Mouse (Mus musculus) lung, embryonic 14.5 days (tissue): ENCODE measurements at regions not wholly inside any gene's neighbourhood (a gene's known extent, or its start where the extent isn't known, plus 50 kb on each side); places are given as distances from the start of the nearest gene placed in this dataset.

Experiments
- ATAC-seq: fragments of 200-750 bp; cut with Nextera tagmentation; 2 replicates; pipeline ENCODE4 v1.8.0; 2017; ENCODE audit warnings: mild to moderate bottlenecking, moderate TSS enrichment, moderate library complexity; ENCODE audit not compliant: insufficient read depth
- DNase-seq: peaks from one replicate; pipeline ENCODE4 v3.0.0-alpha.2; 2015
- H3K27ac ChIP-seq: fragments of 300-500 bp; sonication (generic); 2 replicates; pipeline ENCODE4 v1.5.1; 2014; ENCODE audit warnings: low read depth, mild to moderate bottlenecking, moderate library complexity
- H3K27me3 ChIP-seq: fragments of 300-500 bp; sonication (generic); 2 replicates; pipeline ENCODE4 v1.6.1; 2014; ENCODE audit warnings: low read length, control low read depth; ENCODE audit not compliant: insufficient read depth
- H3K36me3 ChIP-seq: fragments of 300-500 bp; sonication (generic); 2 replicates; pipeline ENCODE4 v1.6.1; 2014; ENCODE audit warnings: control low read depth; ENCODE audit not compliant: insufficient read depth
- H3K4me1 ChIP-seq: fragments of 300-500 bp; sonication (generic); 2 replicates; pipeline ENCODE4 v1.6.1; 2014; ENCODE audit warnings: antibody characterized with exemption, control low read depth; ENCODE audit not compliant: insufficient read depth
- H3K4me2 ChIP-seq: fragments of 300-500 bp; sonication (generic); 2 replicates; pipeline ENCODE4 v1.6.1; 2014; ENCODE audit warnings: mild to moderate bottlenecking
- H3K4me3 ChIP-seq: fragments of 300-500 bp; sonication (generic); 2 replicates; pipeline ENCODE4 v1.5.1; 2014; ENCODE audit warnings: low read depth, low read length
- H3K9ac ChIP-seq: fragments of 300-500 bp; sonication (generic); 2 replicates; pipeline ENCODE4 v1.6.1; 2014
- H3K9me3 ChIP-seq: fragments of 300-500 bp; sonication (generic); 2 replicates; pipeline ENCODE4 v1.6.1; 2016; ENCODE audit warnings: low read depth, low read length, control low read depth
- CTCF ChIP-seq: IDR thresholded peaks from 2 replicates; pipeline ENCODE4 v1.5.1; 2016; ENCODE audit warnings: antibody characterized with exemption, low read depth
- WGBS: fragments of 180-500 bp; shearing (Covaris S2); extraction: QIAGEN DNeasy Blood & Tissue Kit; methylation state at CpG from one replicate; pipeline ENCODE4 v1.1.7; 2014; 5-methylcytosine and 5-hydroxymethylcytosine counted together

DNA sequence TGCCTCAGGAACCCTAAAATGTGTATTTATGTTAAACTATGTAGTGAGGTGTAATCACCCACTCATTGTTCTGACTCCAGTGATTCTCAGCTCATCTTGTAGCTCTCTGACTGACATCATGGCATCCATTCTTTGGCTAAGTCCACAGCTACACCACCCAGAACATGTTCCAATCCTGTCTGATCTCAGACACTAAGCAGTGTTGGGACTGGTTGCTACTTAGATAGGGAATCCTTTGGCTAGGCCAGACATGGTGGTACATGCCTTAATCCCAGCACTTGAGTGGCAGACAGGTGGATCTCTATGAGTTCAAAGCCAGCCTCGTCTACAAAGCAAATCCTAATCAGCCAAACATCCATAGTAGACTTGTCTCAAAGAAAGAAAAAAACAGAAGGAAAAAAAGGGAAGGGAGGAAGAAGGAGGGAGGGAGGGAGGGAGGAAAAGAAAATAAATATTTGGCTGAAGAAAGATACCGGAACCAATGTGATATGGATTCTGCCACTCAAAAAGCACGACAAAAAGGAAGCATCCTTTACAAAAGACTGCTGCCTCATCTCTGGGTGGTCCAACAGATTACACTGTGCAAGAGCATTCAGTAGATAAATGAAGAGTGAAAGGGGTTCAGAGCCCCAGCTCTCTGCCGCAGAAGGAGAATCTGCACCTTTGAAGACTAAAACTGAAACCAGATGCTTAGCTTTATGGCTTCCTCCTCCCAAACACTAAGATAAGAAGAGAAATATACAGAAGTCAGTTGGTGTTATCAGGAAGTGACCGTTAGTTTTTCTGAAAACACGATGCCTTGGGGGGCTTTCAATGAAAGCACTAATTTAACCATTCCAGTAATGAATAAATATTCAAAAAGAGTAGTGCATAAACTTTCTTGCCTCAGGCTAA is 51.5 kb upstream of the Med13 start:
- TF ChIP-seq CTCF, result no peak
- WGBS, result 23% methylated on average over 6 of the region's 6 CpGs
- DNase-seq, result peak; percentile 20
- no peak for ATAC-seq
- Histone ChIP-seq H3K27me3 (0 out of 2 replicates have a peak, but pooled peaks cover 4% of the 10 kb centered on the region), H3K9ac (no peak overlapping the region), H3K27ac (no peak overlapping the region), H3K4me3 (no peak overlapping the region), H3K4me2 (no peak overlapping the region), H3K9me3 (no peaks in the 10 kb centered on the region), H3K4me1 (no peaks in the 10 kb centered on the region), H3K36me3 (no peaks in the 10 kb centered on the region)

DNA sequence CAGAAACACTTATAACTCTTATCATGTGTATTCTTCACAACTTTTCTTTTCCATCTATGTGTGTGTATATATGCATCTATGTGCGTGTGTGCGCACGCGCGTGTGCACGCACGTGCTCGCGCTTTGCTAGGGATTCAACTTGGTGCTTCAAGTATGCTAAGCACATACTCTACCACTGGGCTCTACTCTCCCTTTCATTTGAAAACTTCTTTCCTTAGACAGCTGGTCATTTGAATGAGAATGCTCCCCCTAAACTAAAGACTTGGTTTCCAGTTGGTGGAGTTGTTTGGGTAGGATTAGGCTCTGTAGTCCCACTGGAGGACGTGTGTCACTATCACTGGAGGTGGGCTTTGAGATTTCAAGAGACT is 52.2 kb upstream of the Med13 start:
- Histone ChIP-seq H3K4me2 (no peak overlapping the region), H3K4me3 (no peak overlapping the region), H3K27me3 (0 out of 2 replicates have a peak, but pooled peaks cover 4% of the 10 kb centered on the region), H3K9me3 (no peaks in the 10 kb centered on the region), H3K36me3 (no peaks in the 10 kb centered on the region), H3K9ac (no peak overlapping the region), H3K4me1 (no peaks in the 10 kb centered on the region), H3K27ac (no peak overlapping the region)
- WGBS, result 84% methylated on average over 10 of the region's 10 CpGs
- no peak for DNase-seq
- TF ChIP-seq CTCF, result no peak
- no peak for ATAC-seq

DNA sequence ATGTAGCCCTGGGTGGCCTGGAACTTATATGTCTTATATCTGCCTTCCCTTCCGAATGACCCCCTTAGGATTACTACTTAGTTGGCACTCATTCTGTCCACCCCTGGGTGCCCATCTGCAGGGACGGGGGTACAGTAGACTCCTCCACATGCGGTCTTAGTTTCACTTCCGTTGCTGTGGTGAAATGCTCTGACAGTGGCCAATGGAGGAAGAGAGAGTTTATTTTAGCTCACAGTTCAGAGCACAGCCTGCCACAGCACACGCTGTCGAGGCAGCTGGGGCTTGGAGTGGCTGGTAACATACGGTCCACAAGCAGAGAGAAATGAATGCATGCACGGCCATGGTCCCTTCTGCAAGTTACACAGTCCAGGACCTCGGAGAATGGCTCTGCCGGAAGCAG is 53.1 kb upstream of the Med13 start:
- Histone ChIP-seq H3K9me3 (no peaks in the 10 kb centered on the region), H3K9ac (no peak overlapping the region), H3K4me1 (no peaks in the 10 kb centered on the region), H3K4me3 (no peak overlapping the region), H3K27ac (no peak overlapping the region), H3K4me2 (no peak overlapping the region), H3K36me3 (no peaks in the 10 kb centered on the region), H3K27me3 (0 out of 2 replicates have a peak, but pooled peaks cover 4% of the 10 kb centered on the region)
- TF ChIP-seq CTCF, result no peak
- DNase-seq (no peak), ATAC-seq (no peak)
- WGBS, result 80% methylated on average over 10 of the region's 10 CpGs

DNA sequence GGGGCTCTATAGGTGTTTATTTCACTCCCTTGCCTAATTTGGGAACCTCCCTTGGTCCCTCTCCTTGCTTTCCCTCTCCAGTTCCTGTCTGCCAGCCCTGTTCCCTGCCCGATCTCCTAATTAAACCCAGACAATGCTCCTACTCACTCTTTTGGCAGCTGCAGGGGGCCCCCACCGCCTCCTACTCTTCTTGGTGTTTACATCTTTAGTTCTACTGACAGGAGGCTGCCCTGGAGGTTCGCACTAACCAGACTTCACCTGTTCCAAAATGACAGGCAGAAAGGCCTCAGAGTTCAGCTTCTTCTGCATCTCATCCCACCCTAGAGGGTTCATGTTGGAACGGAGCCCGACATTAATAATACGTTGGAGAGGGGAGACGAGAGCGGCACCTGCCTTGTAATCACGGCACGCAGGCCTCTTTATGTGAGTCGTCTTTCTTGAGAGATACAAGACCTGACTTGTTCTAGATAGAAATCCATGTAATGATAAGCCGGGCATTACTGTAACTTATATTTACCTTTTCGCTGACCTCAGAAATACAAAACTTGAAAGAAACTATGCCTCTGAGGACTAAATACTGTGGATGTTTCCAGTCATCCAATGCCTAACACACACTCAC is 55.5 kb upstream of the Med13 start:
- Histone ChIP-seq H3K36me3 (no peaks in the 10 kb centered on the region), H3K9ac (no peak overlapping the region), H3K4me3 (no peak overlapping the region), H3K27me3 (0 out of 2 replicates have a peak, but pooled peaks cover 4% of the 10 kb centered on the region), H3K27ac (no peak overlapping the region), H3K4me1 (no peaks in the 10 kb centered on the region), H3K9me3 (no peaks in the 10 kb centered on the region), H3K4me2 (no peak overlapping the region)
- DNase-seq (no peak), ATAC-seq (no peak)
- WGBS, result 41% methylated on average over 13 of the region's 13 CpGs
- no peak for TF ChIP-seq CTCF

DNA sequence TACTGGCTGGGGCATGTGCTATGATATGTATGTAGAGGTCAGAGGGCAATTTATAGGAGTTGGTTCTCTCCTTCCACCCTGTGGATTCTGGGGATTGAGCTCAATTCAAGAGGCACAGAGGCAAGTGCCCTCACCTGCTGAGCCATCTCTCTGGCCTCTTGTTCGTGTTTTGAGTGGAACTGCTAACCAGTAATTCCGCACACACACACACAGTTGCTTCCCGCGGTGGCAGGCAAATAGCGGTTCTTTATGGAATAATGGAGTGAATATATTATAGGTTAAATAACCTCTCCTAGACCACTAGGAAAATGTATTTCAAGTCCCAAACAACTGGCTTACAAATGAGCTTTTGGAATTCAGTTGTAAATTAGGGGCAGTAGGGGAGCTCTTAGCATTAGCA is 59.1 kb upstream of the Med13 start:
- no peak overlapping the region for H3K27ac ChIP-seq
- DNase-seq, result no peak
- no peak overlapping the region for H3K4me2 ChIP-seq
- H3K27me3 ChIP-seq, result 0 out of 2 replicates have a peak, but pooled peaks cover 4% of the 10 kb centered on the region
- no peak overlapping the region for H3K4me3 ChIP-seq
- WGBS, result 80% methylated on average over 5 of the region's 5 CpGs
- no peak overlapping the region for H3K9ac ChIP-seq
- no peak for ATAC-seq
- no peak for TF ChIP-seq CTCF
- H3K9me3 ChIP-seq, result no peaks in the 10 kb centered on the region
- H3K4me1 ChIP-seq, result no peaks in the 10 kb centered on the region
- H3K36me3 ChIP-seq, result no peaks in the 10 kb centered on the region

DNA sequence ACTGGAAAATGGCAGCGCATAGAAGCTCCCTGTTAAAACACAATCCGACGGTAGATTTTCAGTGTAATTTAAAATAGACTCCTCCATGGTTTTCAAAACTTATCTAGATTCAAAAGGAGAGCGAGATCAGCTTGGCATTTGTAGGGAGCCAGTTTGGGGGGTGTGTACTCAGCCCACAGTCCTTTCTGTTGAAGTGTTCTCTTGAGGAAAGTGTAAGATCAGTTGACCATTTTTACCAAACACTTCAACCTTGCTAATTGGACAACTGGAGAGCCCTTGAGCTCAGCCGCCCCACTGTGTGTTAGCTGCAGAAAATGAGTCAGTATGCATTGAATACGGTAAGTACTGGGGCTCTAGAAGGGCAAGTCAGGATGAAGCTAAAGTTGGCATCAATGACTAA is 59.8 kb upstream of the Med13 start:
- no peak for TF ChIP-seq CTCF
- no peak overlapping the region for H3K27ac ChIP-seq
- no peaks in the 10 kb centered on the region for H3K9me3 ChIP-seq
- no peak overlapping the region for H3K4me2 ChIP-seq
- 0 out of 2 replicates have a peak, but pooled peaks cover 4% of the 10 kb centered on the region for H3K27me3 ChIP-seq
- 63% methylated on average over 6 of the region's 6 CpGs for WGBS
- ATAC-seq, result no peak
- no peaks in the 10 kb centered on the region for H3K4me1 ChIP-seq
- no peaks in the 10 kb centered on the region for H3K36me3 ChIP-seq
- H3K4me3 ChIP-seq, result no peak overlapping the region
- DNase-seq, result peak; percentile 13
- no peak overlapping the region for H3K9ac ChIP-seq

DNA sequence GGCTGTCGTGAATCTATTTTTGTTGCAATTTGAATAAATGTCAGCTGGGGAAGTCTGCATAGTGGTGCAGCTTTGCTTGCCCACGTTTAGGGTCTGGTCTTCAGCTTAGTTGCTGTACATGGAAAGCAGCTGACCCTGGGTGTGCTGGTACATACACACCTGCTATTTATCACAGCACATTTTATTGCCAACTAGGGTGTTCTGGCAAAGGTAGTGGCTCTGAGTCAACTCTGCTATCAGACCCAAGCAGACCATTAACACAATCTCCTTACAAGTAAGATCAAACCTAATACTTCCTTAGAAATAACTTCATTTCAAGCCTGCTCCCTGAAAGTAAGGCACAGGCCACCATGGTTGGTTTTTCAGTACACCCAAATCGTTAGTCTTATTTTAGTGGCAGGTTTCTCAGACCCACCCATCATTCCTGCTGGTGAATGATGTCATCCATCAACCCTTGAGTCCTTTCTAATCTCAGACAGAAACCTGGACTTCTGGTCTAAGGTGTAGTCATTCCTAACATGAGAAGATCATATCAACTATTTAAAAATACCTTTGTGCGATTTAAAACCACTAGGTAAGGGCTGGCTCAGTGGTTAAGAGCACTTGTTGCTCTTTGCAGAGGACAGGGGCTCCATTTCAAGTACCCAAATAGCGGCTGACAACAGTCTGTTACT is 62.5 kb upstream of the Med13 start:
- no peak overlapping the region for H3K9ac ChIP-seq
- no peak for DNase-seq
- H3K27ac ChIP-seq, result no peak overlapping the region
- no peaks in the 10 kb centered on the region for H3K9me3 ChIP-seq
- H3K4me3 ChIP-seq, result no peak overlapping the region
- H3K4me1 ChIP-seq, result no peaks in the 10 kb centered on the region
- no peak for ATAC-seq
- WGBS, result 64% methylated on average over 5 of the region's 5 CpGs
- H3K27me3 ChIP-seq, result no peaks in the 10 kb centered on the region
- TF ChIP-seq CTCF, result no peak
- no peaks in the 10 kb centered on the region for H3K36me3 ChIP-seq
- H3K4me2 ChIP-seq, result no peak overlapping the region
